Comparison of ENCODE assay signal across 7 mouse cellular contexts in genomic region chr11:94329270-94329891, GRCm38 (mm10). TPM values are rescaled to one million over a fixed set of nuclear protein-coding genes. Genes with fewer than 3 reads are reported as not detected.
A peak's percentile ranks its signal among the peaks of the same experiment; 100 is the strongest.
DNase-seq lines count a peak whose midpoint lies in the region; TF ChIP-seq lines count a peak whose summit lies in the region.

No protein-coding gene starts in this region.

- 51% methylated on average over 4 of the region's 4 CpGs for WGBS in hindbrain, embryonic 10.5 days

- H3K27me3 ChIP-seq in E14TG2a.4 (ENCODE audit: insufficient read depth, low read length), result no peaks in the 10 kb centered on the region
- no peaks in the 10 kb centered on the region for H3K27me3 ChIP-seq in hindbrain, embryonic 10.5 days (ENCODE audit: insufficient read depth, poor library complexity, severe bottlenecking)

- TF ChIP-seq CTCF in E14TG2a.4 (conservative IDR thresholded peaks at IDR 0.05; ENCODE audit: low read length), result peak; percentile 13; the same call in 1 of the 2 replicates
- TF ChIP-seq CTCF in embryonic fibroblast, embryonic 13.5 days (IDR thresholded peaks at IDR 0.05; ENCODE audit: borderline replicate concordance, insufficient read depth, low read length), result peak; percentile 42; the same call in 1 of the 2 replicates

- peak overlapping the region; percentile 88 for H3K4me3 ChIP-seq in E14TG2a.4 (replicated peaks; ENCODE audit: low read length)
- peak overlapping the region; percentile 64; the same call in 1 of the 2 replicates for H3K4me3 ChIP-seq in embryonic fibroblast, embryonic 13.5 days (ENCODE audit: insufficient read depth, low read length)
- H3K4me3 ChIP-seq in hindbrain, embryonic 10.5 days, result no peak overlapping the region

- TF ChIP-seq POLR2A in embryonic fibroblast, embryonic 13.5 days (IDR thresholded peaks at IDR 0.05; ENCODE audit: low read depth, low read length), result no peak

- H3K9me3 ChIP-seq in E14TG2a.4 (ENCODE audit: low read length), result no peaks in the 10 kb centered on the region
- H3K9me3 ChIP-seq in hindbrain, embryonic 10.5 days, result no peaks in the 10 kb centered on the region

- H3K36me3 ChIP-seq in E14TG2a.4 (ENCODE audit: insufficient read depth, low read length), result peaks cover 11% of the 10 kb centered on the region
- H3K36me3 ChIP-seq in hindbrain, embryonic 10.5 days, result peaks cover 5% of the 10 kb centered on the region

- no peak overlapping the region for H3K27ac ChIP-seq in embryonic fibroblast, embryonic 13.5 days (ENCODE audit: insufficient read depth, low read length)
- no peak overlapping the region for H3K27ac ChIP-seq in hindbrain, embryonic 10.5 days

- peaks cover 36% of the 10 kb centered on the region for H3K4me1 ChIP-seq in E14TG2a.4 (replicated peaks; ENCODE audit: low read depth, low read length)
- H3K4me1 ChIP-seq in embryonic fibroblast, embryonic 13.5 days (ENCODE audit: control insufficient read depth, insufficient read depth, low read length), result peaks cover 18% of the 10 kb centered on the region
- H3K4me1 ChIP-seq in hindbrain, embryonic 10.5 days (replicated peaks), result peaks cover 46% of the 10 kb centered on the region

- DNase-seq in ZHBTc4 (ENCODE audit: low read depth, low spot score), result peak; percentile 66
- DNase-seq in hindbrain, embryonic 10.5 days (ENCODE audit: low spot score), result peak; percentile 53
- peak; percentile 82 for DNase-seq in layer of hippocampus, adult 9-11 months
- DNase-seq in lung, postnatal 14 days, result peak; percentile 67
- DNase-seq in right cerebral cortex, postnatal 25 days, result peak; percentile 44

RNA-seq across cellular contexts. Expression of gene Ankrd40, which starts 1.6 kb away (rescaled TPM):
- polyA plus RNA-seq in embryonic fibroblast, embryonic 13.5 days (2011; ENCODE audit: insufficient read length, low read depth, missing spikeins), result 79.0 and 83.8 TPM in 2 replicates
- polyA plus RNA-seq in hindbrain, embryonic 10.5 days (2016; fragmentation: Nextera tagmentation; extraction: Ambion mirVana), result 11.7 and 12.5 TPM in 2 replicates

RNA-seq across cellular contexts. Expression of gene Luc7l3, which starts 7.6 kb away (rescaled TPM):
- 75.7 and 88.2 TPM in 2 replicates for polyA plus RNA-seq in embryonic fibroblast, embryonic 13.5 days (2011; ENCODE audit: insufficient read length, low read depth, missing spikeins)
- polyA plus RNA-seq in hindbrain, embryonic 10.5 days (2016; fragmentation: Nextera tagmentation; extraction: Ambion mirVana), result 72.3 and 103 TPM in 2 replicates

RNA-seq across cellular contexts. Expression of gene Gm21885, which starts 47.7 kb away (rescaled TPM):
- polyA plus RNA-seq in embryonic fibroblast, embryonic 13.5 days (2011; ENCODE audit: insufficient read length, low read depth, missing spikeins), result not detected in 2 replicates
- not detected in 2 replicates for polyA plus RNA-seq in hindbrain, embryonic 10.5 days (2016; fragmentation: Nextera tagmentation; extraction: Ambion mirVana)
